Mouse (Mus musculus): ENCODE data around the gene Snrpa1. TPM values are rescaled to one million over a fixed set of nuclear protein-coding genes. Genes with fewer than 3 reads are reported as not detected.

Snrpa1 gene
- total and polyA plus RNA-seq, 3 experiments = 188 to 318 (median 260) TPM

GRCm38 (mm10) chr7:66028766-66029512 lies 29.9 kb upstream of the Snrpa1 start:
- no peaks in the 10 kb centered on the region for H3K79me2 ChIP-seq (ENCODE audit: control insufficient read depth, insufficient read depth, low read length, poor library complexity)
- no peaks in the 10 kb centered on the region for H3K36me3 ChIP-seq (ENCODE audit: control insufficient read depth in 1 of 2, insufficient read depth in 2 of 2, low read length in 2 of 2)
- TF ChIP-seq JUND (IDR thresholded peaks at IDR 0.05; ENCODE audit: low read depth, low read length) (no peak), EP300 (IDR thresholded peaks at IDR 0.05; ENCODE audit: low read depth in 1 of 2, low read length in 2 of 2) (no peak), CHD2 (IDR thresholded peaks at IDR 0.05; ENCODE audit: low read length) (no peak), MYB (IDR thresholded peaks at IDR 0.05; ENCODE audit: low read depth, low read length) (no peak), USF2 (IDR thresholded peaks at IDR 0.05; ENCODE audit: borderline replicate concordance in 1 of 2, insufficient read depth in 1 of 2, low read depth in 1 of 2, low read length in 2 of 2) (no peak), POLR2A (IDR thresholded peaks at IDR 0.05; ENCODE audit: control insufficient read depth in 1 of 2, insufficient read depth in 1 of 2, low read depth in 1 of 2, low read length in 2 of 2, poor library complexity in 1 of 2) (no peak), ZNF384 (IDR thresholded peaks at IDR 0.05; ENCODE audit: low read depth, low read length) (no peak), TCF12 (IDR thresholded peaks at IDR 0.05; ENCODE audit: low read depth, low read length) (no peak), ZMIZ1 (IDR thresholded peaks at IDR 0.05; ENCODE audit: low read depth, low read length) (no peak), MAFK (IDR thresholded peaks at IDR 0.05; ENCODE audit: borderline replicate concordance, low read depth, low read length) (no peak)
- no peak overlapping the region for H3K9ac ChIP-seq (ENCODE audit: control insufficient read depth, low read depth, low read length, poor library complexity, severe bottlenecking)
- H3K9me3 ChIP-seq (replicated peaks; ENCODE audit: insufficient read depth, low read length) = no peaks in the 10 kb centered on the region
- no peak overlapping the region for H3K4me3 ChIP-seq (ENCODE audit: control insufficient read depth in 1 of 2, insufficient read depth in 1 of 2, low read depth in 2 of 2, low read length in 2 of 2)
- no peak for DNase-seq (ENCODE audit: low read depth, low spot score)
- no peak overlapping the region for H3K27ac ChIP-seq (ENCODE audit: control insufficient read depth, low read depth, low read length)
- peaks cover 0 to under 1% of the 10 kb centered on the region in 2 experiments; a peak in 1 of 4 replicates for H3K27me3 ChIP-seq (ENCODE audit: control insufficient read depth in 1 of 2, insufficient read depth in 2 of 2, low read length in 2 of 2)
- H3K4me1 ChIP-seq (ENCODE audit: control insufficient read depth in 1 of 2, insufficient read depth in 2 of 2, low read length in 2 of 2) = no peaks in the 10 kb centered on the region

DNA sequence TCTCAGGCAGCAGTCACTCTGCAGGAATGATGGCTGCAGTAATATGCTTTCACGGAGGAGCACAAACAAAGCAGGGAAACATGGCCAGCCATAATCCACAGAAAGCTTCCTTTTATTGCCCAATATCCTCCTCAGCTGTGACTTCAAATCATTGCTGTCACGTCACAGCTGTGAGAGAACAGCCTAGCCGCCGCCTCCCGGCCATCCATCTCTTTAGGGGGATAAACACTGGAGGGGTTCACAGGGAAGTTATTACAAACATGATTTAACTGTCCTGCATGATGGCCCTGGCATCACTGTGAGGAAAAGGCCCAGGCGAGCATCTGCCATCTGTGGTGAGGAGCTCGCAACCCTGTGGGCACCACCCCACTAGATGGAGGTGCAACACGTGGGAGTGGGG lies 22.0 kb upstream of the Snrpa1 start:
- Histone ChIP-seq H3K27me3 (ENCODE audit: control insufficient read depth in 1 of 2, insufficient read depth in 2 of 2, low read length in 2 of 2) (peaks cover 0 to 1% of the 10 kb centered on the region in 2 experiments; a peak in 1 of 4 replicates), H3K27ac (ENCODE audit: control insufficient read depth, low read depth, low read length) (no peak overlapping the region), H3K4me3 (ENCODE audit: control insufficient read depth in 1 of 2, insufficient read depth in 1 of 2, low read depth in 2 of 2, low read length in 2 of 2) (no peak overlapping the region), H3K9me3 (replicated peaks; ENCODE audit: insufficient read depth, low read length) (no peaks in the 10 kb centered on the region), H3K9ac (ENCODE audit: control insufficient read depth, low read depth, low read length, poor library complexity, severe bottlenecking) (no peak overlapping the region), H3K79me2 (ENCODE audit: control insufficient read depth, insufficient read depth, low read length, poor library complexity) (no peaks in the 10 kb centered on the region), H3K36me3 (ENCODE audit: control insufficient read depth in 1 of 2, insufficient read depth in 2 of 2, low read length in 2 of 2) (no peaks in the 10 kb centered on the region), H3K4me1 (ENCODE audit: control insufficient read depth in 1 of 2, insufficient read depth in 2 of 2, low read length in 2 of 2) (no peaks in the 10 kb centered on the region)
- TF ChIP-seq EP300 (IDR thresholded peaks at IDR 0.05; ENCODE audit: low read depth in 1 of 2, low read length in 2 of 2) (no peak), GABPA (IDR thresholded peaks at IDR 0.05; ENCODE audit: low read depth, low read length) (no peak), CHD2 (IDR thresholded peaks at IDR 0.05; ENCODE audit: low read length) (no peak), E2F4 (IDR thresholded peaks at IDR 0.05; ENCODE audit: borderline replicate concordance, low read depth, low read length) (no peak), CTCF (IDR thresholded peaks at IDR 0.05 in 2 of 3, conservative IDR thresholded peaks at IDR 0.05 in 1 of 3; ENCODE audit: control insufficient read depth in 1 of 3, insufficient read depth in 1 of 3, low read depth in 2 of 3, low read length in 3 of 3, poor library complexity in 1 of 3, severe bottlenecking in 1 of 3) (no peak), RCOR1 (IDR thresholded peaks at IDR 0.05; ENCODE audit: low read depth, low read length) (no peak)
- DNase-seq (ENCODE audit: low read depth, low spot score) = no peak
